Mouse (Mus musculus): ENCODE measurements at regions not wholly inside any gene's neighbourhood (a gene's known extent, or its start where the extent isn't known, plus 50 kb on each side); places are given as distances from the start of the nearest gene placed in this dataset.

GRCm38 (mm10) chr3:70181611-70182010 is 174.2 kb downstream of the Otol1 start:
- H3K9ac ChIP-seq (ENCODE audit: low read length), result no peak overlapping the region
- no peaks in the 10 kb centered on the region for H3K9me3 ChIP-seq (ENCODE audit: control insufficient read depth, low read length)
- H3K36me3 ChIP-seq (ENCODE audit: control insufficient read depth, insufficient read depth, low read length), result no peaks in the 10 kb centered on the region
- H3K27me3 ChIP-seq (ENCODE audit: control insufficient read depth, insufficient read depth, low read length), result no peaks in the 10 kb centered on the region
- DNase-seq (ENCODE audit: low spot score), result no peak
- no peak overlapping the region for H3K4me3 ChIP-seq (ENCODE audit: low read depth, low read length)
- WGBS, result 67% methylated on average over 3 of the region's 3 CpGs
- no peak for ATAC-seq (ENCODE audit: insufficient read depth, low FRiP score, low TSS enrichment)
- H3K4me2 ChIP-seq (ENCODE audit: low read depth), result no peak overlapping the region
- no peak overlapping the region for H3K27ac ChIP-seq (ENCODE audit: low read depth, low read length)
- no peaks in the 10 kb centered on the region for H3K4me1 ChIP-seq (ENCODE audit: control insufficient read depth, insufficient read depth, low read length)

GRCm38 (mm10) chr3:70190741-70191140 is 183.3 kb downstream of the Otol1 start:
- no peak for ATAC-seq (ENCODE audit: insufficient read depth, low FRiP score, low TSS enrichment)
- H3K9ac ChIP-seq (ENCODE audit: low read length), result no peak overlapping the region
- DNase-seq (ENCODE audit: low spot score), result no peak
- no peak overlapping the region for H3K4me2 ChIP-seq (ENCODE audit: low read depth)
- H3K4me1 ChIP-seq (ENCODE audit: control insufficient read depth, insufficient read depth, low read length), result no peaks in the 10 kb centered on the region
- H3K9me3 ChIP-seq (ENCODE audit: control insufficient read depth, low read length), result no peaks in the 10 kb centered on the region
- H3K4me3 ChIP-seq (ENCODE audit: low read depth, low read length), result no peak overlapping the region
- no peak overlapping the region for H3K27ac ChIP-seq (ENCODE audit: low read depth, low read length)
- no peaks in the 10 kb centered on the region for H3K27me3 ChIP-seq (ENCODE audit: control insufficient read depth, insufficient read depth, low read length)
- H3K36me3 ChIP-seq (ENCODE audit: control insufficient read depth, insufficient read depth, low read length), result no peaks in the 10 kb centered on the region

GRCm38 (mm10) chr3:70196671-70197070 is 189.3 kb downstream of the Otol1 start:
- no peaks in the 10 kb centered on the region for H3K36me3 ChIP-seq (ENCODE audit: control insufficient read depth, insufficient read depth, low read length)
- H3K4me2 ChIP-seq (ENCODE audit: low read depth), result no peak overlapping the region
- no peaks in the 10 kb centered on the region for H3K27me3 ChIP-seq (ENCODE audit: control insufficient read depth, insufficient read depth, low read length)
- no peak overlapping the region for H3K27ac ChIP-seq (ENCODE audit: low read depth, low read length)
- no peak for ATAC-seq (ENCODE audit: insufficient read depth, low FRiP score, low TSS enrichment)
- 91% methylated on average over 3 of the region's 3 CpGs for WGBS
- no peaks in the 10 kb centered on the region for H3K4me1 ChIP-seq (ENCODE audit: control insufficient read depth, insufficient read depth, low read length)
- no peaks in the 10 kb centered on the region for H3K9me3 ChIP-seq (ENCODE audit: control insufficient read depth, low read length)
- H3K4me3 ChIP-seq (ENCODE audit: low read depth, low read length), result no peak overlapping the region
- DNase-seq (ENCODE audit: low spot score), result no peak
- no peak overlapping the region for H3K9ac ChIP-seq (ENCODE audit: low read length)

GRCm38 (mm10) chr3:70198890-70199289 is 191.5 kb downstream of the Otol1 start:
- no peaks in the 10 kb centered on the region for H3K36me3 ChIP-seq (ENCODE audit: control insufficient read depth, insufficient read depth, low read length)
- 83% methylated on average over 3 of the region's 3 CpGs for WGBS
- no peaks in the 10 kb centered on the region for H3K4me1 ChIP-seq (ENCODE audit: control insufficient read depth, insufficient read depth, low read length)
- H3K9ac ChIP-seq (ENCODE audit: low read length), result no peak overlapping the region
- no peak overlapping the region for H3K27ac ChIP-seq (ENCODE audit: low read depth, low read length)
- no peak overlapping the region for H3K4me3 ChIP-seq (ENCODE audit: low read depth, low read length)
- H3K27me3 ChIP-seq (ENCODE audit: control insufficient read depth, insufficient read depth, low read length), result no peaks in the 10 kb centered on the region
- H3K4me2 ChIP-seq (ENCODE audit: low read depth), result no peak overlapping the region
- no peak for ATAC-seq (ENCODE audit: insufficient read depth, low FRiP score, low TSS enrichment)
- H3K9me3 ChIP-seq (ENCODE audit: control insufficient read depth, low read length), result no peaks in the 10 kb centered on the region
- no peak for DNase-seq (ENCODE audit: low spot score)

- WGBS, result 86% methylated on average over 3 of the region's 3 CpGs
These were observed 194.0 kb downstream of the Otol1 start for GRCm38 (mm10) chr3:70201334-70201943.

GRCm38 (mm10) chr3:70215195-70215594 is 207.8 kb downstream of the Otol1 start:
- H3K9ac ChIP-seq (ENCODE audit: low read length), result no peak overlapping the region
- no peak overlapping the region for H3K27ac ChIP-seq (ENCODE audit: low read depth, low read length)
- 91% methylated on average over 3 of the region's 3 CpGs for WGBS
- DNase-seq (ENCODE audit: low spot score), result no peak
- no peaks in the 10 kb centered on the region for H3K27me3 ChIP-seq (ENCODE audit: control insufficient read depth, insufficient read depth, low read length)
- H3K4me2 ChIP-seq (ENCODE audit: low read depth), result no peak overlapping the region
- no peak overlapping the region for H3K4me3 ChIP-seq (ENCODE audit: low read depth, low read length)
- no peaks in the 10 kb centered on the region for H3K36me3 ChIP-seq (ENCODE audit: control insufficient read depth, insufficient read depth, low read length)
- H3K4me1 ChIP-seq (ENCODE audit: control insufficient read depth, insufficient read depth, low read length), result no peaks in the 10 kb centered on the region
- no peaks in the 10 kb centered on the region for H3K9me3 ChIP-seq (ENCODE audit: control insufficient read depth, low read length)
- no peak for ATAC-seq (ENCODE audit: insufficient read depth, low FRiP score, low TSS enrichment)

More at GRCm38 (mm10) chr3:70201334-70201943, 194.0 kb downstream of the Otol1 start:
- Histone ChIP-seq H3K4me2 (ENCODE audit: low read depth) (no peak overlapping the region), H3K4me1 (ENCODE audit: control insufficient read depth, insufficient read depth, low read length) (no peaks in the 10 kb centered on the region), H3K27me3 (ENCODE audit: control insufficient read depth, insufficient read depth, low read length) (no peaks in the 10 kb centered on the region), H3K36me3 (ENCODE audit: control insufficient read depth, insufficient read depth, low read length) (no peaks in the 10 kb centered on the region), H3K4me3 (ENCODE audit: low read depth, low read length) (no peak overlapping the region), H3K27ac (ENCODE audit: low read depth, low read length) (no peak overlapping the region), H3K9ac (ENCODE audit: low read length) (no peak overlapping the region), H3K9me3 (ENCODE audit: control insufficient read depth, low read length) (no peaks in the 10 kb centered on the region)
- no peak for DNase-seq (ENCODE audit: low spot score)
- ATAC-seq (ENCODE audit: insufficient read depth, low FRiP score, low TSS enrichment), result no peak

GRCm38 (mm10) chr3:70216096-70216495 is 208.7 kb downstream of the Otol1 start:
- Histone ChIP-seq H3K36me3 (ENCODE audit: control insufficient read depth, insufficient read depth, low read length) (no peaks in the 10 kb centered on the region), H3K4me1 (ENCODE audit: control insufficient read depth, insufficient read depth, low read length) (no peaks in the 10 kb centered on the region), H3K27ac (ENCODE audit: low read depth, low read length) (no peak overlapping the region), H3K27me3 (ENCODE audit: control insufficient read depth, insufficient read depth, low read length) (no peaks in the 10 kb centered on the region), H3K9ac (ENCODE audit: low read length) (no peak overlapping the region), H3K9me3 (ENCODE audit: control insufficient read depth, low read length) (no peaks in the 10 kb centered on the region), H3K4me2 (ENCODE audit: low read depth) (no peak overlapping the region), H3K4me3 (ENCODE audit: low read depth, low read length) (no peak overlapping the region)
- 55% methylated on average over 1 of the region's 1 CpGs for WGBS
- no peak for ATAC-seq (ENCODE audit: insufficient read depth, low FRiP score, low TSS enrichment)
- no peak for DNase-seq (ENCODE audit: low spot score)

- 83% methylated on average over 4 of the region's 4 CpGs for WGBS
- no peaks in the 10 kb centered on the region for H3K36me3 ChIP-seq (ENCODE audit: control insufficient read depth, insufficient read depth, low read length)
- no peak overlapping the region for H3K4me3 ChIP-seq (ENCODE audit: low read depth, low read length)
- no peak overlapping the region for H3K27ac ChIP-seq (ENCODE audit: low read depth, low read length)
- no peaks in the 10 kb centered on the region for H3K4me1 ChIP-seq (ENCODE audit: control insufficient read depth, insufficient read depth, low read length)
- H3K4me2 ChIP-seq (ENCODE audit: low read depth), result no peak overlapping the region
- H3K27me3 ChIP-seq (ENCODE audit: control insufficient read depth, insufficient read depth, low read length), result no peaks in the 10 kb centered on the region
- no peak for ATAC-seq (ENCODE audit: insufficient read depth, low FRiP score, low TSS enrichment)
- no peak overlapping the region for H3K9ac ChIP-seq (ENCODE audit: low read length)
- no peaks in the 10 kb centered on the region for H3K9me3 ChIP-seq (ENCODE audit: control insufficient read depth, low read length)
- no peak for DNase-seq (ENCODE audit: low spot score)
These were observed 211.4 kb downstream of the Otol1 start for GRCm38 (mm10) chr3:70218757-70219360.

- no peaks in the 10 kb centered on the region for H3K4me1 ChIP-seq (ENCODE audit: control insufficient read depth, insufficient read depth, low read length)
- H3K4me2 ChIP-seq (ENCODE audit: low read depth), result no peak overlapping the region
- H3K4me3 ChIP-seq (ENCODE audit: low read depth, low read length), result no peak overlapping the region
- WGBS, result 87% methylated on average over 3 of the region's 3 CpGs
- DNase-seq (ENCODE audit: low spot score), result no peak
- no peak for ATAC-seq (ENCODE audit: insufficient read depth, low FRiP score, low TSS enrichment)
- H3K9me3 ChIP-seq (ENCODE audit: control insufficient read depth, low read length), result no peaks in the 10 kb centered on the region
- H3K27ac ChIP-seq (ENCODE audit: low read depth, low read length), result no peak overlapping the region
- no peaks in the 10 kb centered on the region for H3K36me3 ChIP-seq (ENCODE audit: control insufficient read depth, insufficient read depth, low read length)
- no peaks in the 10 kb centered on the region for H3K27me3 ChIP-seq (ENCODE audit: control insufficient read depth, insufficient read depth, low read length)
- no peak overlapping the region for H3K9ac ChIP-seq (ENCODE audit: low read length)
These were observed 216.1 kb downstream of the Otol1 start for GRCm38 (mm10) chr3:70223443-70224065.
